Mouse (Mus musculus) forebrain, embryonic 16.5 days (tissue): ENCODE data around the gene Pdlim3. TPM values are rescaled to one million over a fixed set of nuclear protein-coding genes. Genes with fewer than 3 reads are reported as not detected.

Experiments
- ATAC-seq: fragments of 200-750 bp; cut with Nextera tagmentation; 2 replicates; pipeline ENCODE4 v1.8.0; 2017; ENCODE audit warnings: mild to moderate bottlenecking, moderate library complexity
- H3K27ac ChIP-seq: fragments of 300-500 bp; sonication (generic); 2 replicates; pipeline ENCODE4 v1.5.1; 2014; ENCODE audit warnings: low read length, control low read depth
- H3K27me3 ChIP-seq: fragments of 300-500 bp; sonication (generic); replicated peaks from 2 replicates; pipeline ENCODE4 v1.6.1; 2014; ENCODE audit warnings: low read length; ENCODE audit not compliant: control insufficient read depth, insufficient read depth
- H3K36me3 ChIP-seq: fragments of 300-500 bp; sonication (generic); 2 replicates; pipeline ENCODE4 v1.6.1; 2014; ENCODE audit not compliant: control insufficient read depth, insufficient read depth
- H3K4me1 ChIP-seq: fragments of 300-500 bp; sonication (generic); replicated peaks from 2 replicates; pipeline ENCODE4 v1.6.1; 2014; ENCODE audit warnings: low read length; ENCODE audit not compliant: control insufficient read depth, insufficient read depth
- H3K4me2 ChIP-seq: fragments of 300-500 bp; sonication (generic); 2 replicates; pipeline ENCODE4 v1.6.1; 2014; ENCODE audit warnings: mild to moderate bottlenecking, low read length, control low read depth
- H3K4me3 ChIP-seq: fragments of 300-500 bp; sonication (generic); replicated peaks from 2 replicates; pipeline ENCODE4 v1.5.1; 2014; ENCODE audit warnings: mild to moderate bottlenecking, low read length, control low read depth
- H3K9ac ChIP-seq: fragments of 300-500 bp; sonication (generic); replicated peaks from 2 replicates; pipeline ENCODE4 v1.6.1; 2014; ENCODE audit warnings: low read depth, low read length, control low read depth
- H3K9me3 ChIP-seq: fragments of 300-500 bp; sonication (generic); 2 replicates; pipeline ENCODE4 v1.6.1; 2016; ENCODE audit warnings: low read length; ENCODE audit not compliant: control insufficient read depth
- WGBS: fragments of 180-500 bp; shearing (Covaris S2); extraction: QIAGEN DNeasy Blood & Tissue Kit; methylation state at CpG from one replicate; pipeline ENCODE4 v1.1.7; 2014; 5-methylcytosine and 5-hydroxymethylcytosine counted together
- polyA plus RNA-seq: library from polyadenylated mRNA; unstranded; fragments of >200 nt; fragmentation: Nextera tagmentation; extraction: Ambion mirVana; gene quantifications from 2 replicates; pipeline ENCODE4 v1.2.1, GENCODE M21; 2015

Pdlim3 gene
- polyA plus RNA-seq, 1 experiment from 2014 or later = 4.9 TPM

- peaks cover 8% of the 10 kb centered on the region for H3K4me1 ChIP-seq
- H3K4me3 ChIP-seq = no peak overlapping the region
- no peak overlapping the region for H3K9ac ChIP-seq
- ATAC-seq = no peak
- no peaks in the 10 kb centered on the region for H3K9me3 ChIP-seq
- WGBS = 91% methylated on average over 7 of the region's 7 CpGs
- no peaks in the 10 kb centered on the region for H3K27me3 ChIP-seq
- no peaks in the 10 kb centered on the region for H3K36me3 ChIP-seq
- no peak overlapping the region for H3K4me2 ChIP-seq
- no peak overlapping the region for H3K27ac ChIP-seq
These were observed 13.2 kb upstream of the Pdlim3 start for GRCm38 (mm10) chr8:45872077-45872476.

GRCm38 (mm10) chr8:45874945-45875626 is 10.2 kb upstream of the Pdlim3 start:
- WGBS = 16% methylated on average over 10 of the region's 10 CpGs
- Histone ChIP-seq H3K27me3 (no peaks in the 10 kb centered on the region), H3K4me1 (peaks cover 8% of the 10 kb centered on the region), H3K36me3 (no peaks in the 10 kb centered on the region), H3K9ac (peak overlapping the region; percentile 22; the same call in 1 of the 2 replicates), H3K4me3 (no peak overlapping the region), H3K9me3 (no peaks in the 10 kb centered on the region), H3K27ac (peak overlapping the region; percentile 38), H3K4me2 (peak overlapping the region; percentile 3)
- ATAC-seq = peak; percentile 88

DNA sequence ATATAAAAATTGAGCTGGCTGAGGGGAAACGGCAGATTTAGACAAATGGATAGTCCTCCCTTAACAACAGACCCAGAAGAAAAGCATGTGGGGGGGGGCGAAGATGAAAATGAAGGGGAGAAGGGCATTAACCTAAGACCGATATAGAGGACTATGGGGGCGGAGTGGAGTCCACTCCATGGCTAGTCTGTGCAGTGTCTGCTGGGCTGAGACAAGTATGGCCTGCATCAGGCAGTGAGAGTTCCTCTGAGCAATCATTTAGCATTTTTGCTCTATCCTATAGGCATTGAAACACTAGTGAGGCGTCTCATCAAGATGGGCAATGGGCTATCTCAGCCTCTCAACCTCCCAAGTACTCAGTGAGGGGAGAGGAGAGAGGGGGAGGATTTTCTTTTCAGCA is 8.9 kb upstream of the Pdlim3 start:
- Histone ChIP-seq H3K4me1 (peaks cover 8% of the 10 kb centered on the region), H3K36me3 (no peaks in the 10 kb centered on the region), H3K27me3 (no peaks in the 10 kb centered on the region), H3K9me3 (no peaks in the 10 kb centered on the region), H3K4me3 (no peak overlapping the region), H3K4me2 (no peak overlapping the region), H3K9ac (no peak overlapping the region), H3K27ac (no peak overlapping the region)
- no peak for ATAC-seq
- 63% methylated on average over 5 of the region's 5 CpGs for WGBS

GRCm38 (mm10) chr8:45877680-45878079 is 7.6 kb upstream of the Pdlim3 start:
- Histone ChIP-seq H3K36me3 (no peaks in the 10 kb centered on the region), H3K27ac (no peak overlapping the region), H3K9ac (no peak overlapping the region), H3K4me2 (no peak overlapping the region), H3K9me3 (no peaks in the 10 kb centered on the region), H3K27me3 (no peaks in the 10 kb centered on the region), H3K4me3 (no peak overlapping the region), H3K4me1 (peaks cover 8% of the 10 kb centered on the region)
- 95% methylated on average over 7 of the region's 7 CpGs for WGBS
- no peak for ATAC-seq

GRCm38 (mm10) chr8:45880457-45880856 is 4.8 kb upstream of the Pdlim3 start:
- Histone ChIP-seq H3K9me3 (no peaks in the 10 kb centered on the region), H3K4me1 (peaks cover 12% of the 10 kb centered on the region), H3K27ac (no peak overlapping the region), H3K27me3 (peaks cover 2% of the 10 kb centered on the region; the same call in 1 of the 2 replicates), H3K36me3 (no peaks in the 10 kb centered on the region), H3K4me2 (no peak overlapping the region), H3K9ac (no peak overlapping the region), H3K4me3 (no peak overlapping the region)
- WGBS = 94% methylated on average over 3 of the region's 3 CpGs
- ATAC-seq = no peak

- Histone ChIP-seq H3K4me1 (peaks cover 14% of the 10 kb centered on the region), H3K36me3 (no peaks in the 10 kb centered on the region), H3K27me3 (peaks cover 4% of the 10 kb centered on the region; the same call in 1 of the 2 replicates), H3K4me2 (no peak overlapping the region), H3K9me3 (no peaks in the 10 kb centered on the region), H3K27ac (no peak overlapping the region), H3K4me3 (no peak overlapping the region), H3K9ac (no peak overlapping the region)
- 93% methylated on average over 8 of the region's 8 CpGs for WGBS
- ATAC-seq = no peak
These were observed 3.5 kb upstream of the Pdlim3 start for GRCm38 (mm10) chr8:45881726-45882125.

DNA sequence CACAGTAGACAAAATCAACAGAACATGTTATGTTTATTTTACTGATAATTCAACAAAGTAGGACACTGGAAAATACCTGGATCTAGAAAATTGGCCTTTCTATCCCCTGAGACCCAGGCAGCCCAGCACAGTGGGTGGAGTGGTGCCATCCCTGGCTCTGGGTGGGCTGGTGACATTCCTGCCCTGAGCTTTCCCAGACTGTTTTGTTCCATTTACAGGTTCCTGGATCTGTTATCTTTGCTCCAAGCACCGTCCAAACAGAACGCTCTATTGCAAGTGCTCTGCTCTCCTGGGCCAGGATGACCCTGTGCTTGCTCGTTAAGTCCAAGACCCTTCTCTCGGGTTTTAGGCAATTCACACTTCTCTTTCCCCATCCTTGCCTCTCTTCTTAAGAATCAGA is 1.5 kb upstream of the Pdlim3 start:
- Histone ChIP-seq H3K4me2 (no peak overlapping the region), H3K4me1 (peaks cover 14% of the 10 kb centered on the region), H3K27ac (no peak overlapping the region), H3K9me3 (no peaks in the 10 kb centered on the region), H3K4me3 (no peak overlapping the region), H3K36me3 (no peaks in the 10 kb centered on the region), H3K9ac (no peak overlapping the region), H3K27me3 (peaks cover 4% of the 10 kb centered on the region; the same call in 1 of the 2 replicates)
- 59% methylated on average over 4 of the region's 4 CpGs for WGBS
- no peak for ATAC-seq

- 9% methylated on average over 13 of the region's 13 CpGs for WGBS
These were observed 709 bp upstream of the Pdlim3 start for GRCm38 (mm10) chr8:45884552-45884951.

GRCm38 (mm10) chr8:45885775-45886174 is 514 bp downstream of the Pdlim3 start:
- Histone ChIP-seq H3K9ac (no peak overlapping the region), H3K4me1 (peaks cover 14% of the 10 kb centered on the region), H3K27ac (no peak overlapping the region), H3K27me3 (peaks cover 4% of the 10 kb centered on the region; the same call in 1 of the 2 replicates), H3K4me2 (peak overlapping the region; percentile 52), H3K36me3 (no peaks in the 10 kb centered on the region), H3K4me3 (no peak overlapping the region; the same call in 1 of the 2 replicates), H3K9me3 (no peaks in the 10 kb centered on the region)
- 38% methylated on average over 2 of the region's 2 CpGs for WGBS
- 0 out of 2 replicates have a peak, but pooled peaks have one; percentile 6 for ATAC-seq

More at GRCm38 (mm10) chr8:45884552-45884951, 709 bp upstream of the Pdlim3 start:
- H3K9ac ChIP-seq = no peak overlapping the region; the same call in 1 of the 2 replicates
- peak; percentile 63; the same call in 1 of the 2 replicates for ATAC-seq
- H3K27ac ChIP-seq = no peak overlapping the region
- H3K36me3 ChIP-seq = no peaks in the 10 kb centered on the region
- H3K9me3 ChIP-seq = no peaks in the 10 kb centered on the region
- peaks cover 4% of the 10 kb centered on the region; the same call in 1 of the 2 replicates for H3K27me3 ChIP-seq
- peak overlapping the region; percentile 32 for H3K4me3 ChIP-seq
- H3K4me2 ChIP-seq = peak overlapping the region; percentile 52
- peaks cover 14% of the 10 kb centered on the region for H3K4me1 ChIP-seq
